8 mouse cellular contexts compared by ENCODE assay signal in the genomic region with DNA sequence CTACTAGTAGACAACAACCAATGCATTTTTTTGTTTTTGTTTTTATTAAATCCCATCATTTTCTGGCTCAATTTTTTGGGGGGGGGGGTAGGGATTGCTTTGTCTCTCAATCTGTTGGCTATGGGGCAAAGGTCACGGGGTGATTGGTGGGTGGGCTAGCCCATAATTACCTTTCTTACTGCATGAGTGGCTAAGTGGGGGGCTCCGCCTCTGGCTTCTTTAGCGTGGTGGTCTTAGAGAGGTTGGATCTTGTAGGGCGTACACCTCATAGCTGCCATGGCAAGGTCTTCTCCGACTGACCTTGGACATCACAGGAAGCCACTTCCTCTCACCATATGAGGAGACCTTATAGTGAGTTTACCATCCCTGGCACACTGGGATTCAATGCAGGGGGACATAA.
DNase-seq lines count a peak whose midpoint lies in the region; ATAC-seq and TF ChIP-seq lines count a peak whose summit lies in the region.

No protein-coding gene starts in this region.

- no peaks in the 10 kb centered on the region for H3K4me1 ChIP-seq in cerebellum, adult 2 months (ENCODE audit: control insufficient read depth, insufficient read depth, low read length)
- peaks cover 3% of the 10 kb centered on the region; the same call in 1 of the 2 replicates for H3K4me1 ChIP-seq in megakaryocyte, embryonic 14.5 days
- H3K4me1 ChIP-seq in limb, embryonic 14.5 days (ENCODE audit: control insufficient read depth, insufficient read depth, low read length), result peaks cover 46% of the 10 kb centered on the region
- peaks cover 6% of the 10 kb centered on the region; the same call in 1 of the 2 replicates for H3K4me1 ChIP-seq in stomach, embryonic 14.5 days (ENCODE audit: control insufficient read depth, insufficient read depth, low read length)

- peak overlapping the region; percentile 58 for H3K4me3 ChIP-seq in cerebellum, adult 2 months (replicated peaks; ENCODE audit: insufficient read depth, low read depth, low read length)
- peak overlapping the region; percentile 89 for H3K4me3 ChIP-seq in megakaryocyte, embryonic 14.5 days (replicated peaks)
- H3K4me3 ChIP-seq in limb, embryonic 14.5 days (replicated peaks; ENCODE audit: low read length), result peak overlapping the region; percentile 27
- H3K4me3 ChIP-seq in stomach, embryonic 14.5 days (ENCODE audit: low read depth, low read length), result no peak overlapping the region; the same call in 1 of the 2 replicates

- no peaks in the 10 kb centered on the region for H3K36me3 ChIP-seq in megakaryocyte, embryonic 14.5 days (replicated peaks; ENCODE audit: low read length)
- H3K36me3 ChIP-seq in limb, embryonic 14.5 days (ENCODE audit: control insufficient read depth, insufficient read depth, low read length), result no peaks in the 10 kb centered on the region
- H3K36me3 ChIP-seq in stomach, embryonic 14.5 days (ENCODE audit: control insufficient read depth, insufficient read depth, low read length), result no peaks in the 10 kb centered on the region

- H3K9me3 ChIP-seq in megakaryocyte, embryonic 14.5 days, result peaks cover 19% of the 10 kb centered on the region; the same call in 1 of the 2 replicates
- H3K9me3 ChIP-seq in limb, embryonic 14.5 days (ENCODE audit: control insufficient read depth, low read length), result no peaks in the 10 kb centered on the region
- H3K9me3 ChIP-seq in stomach, embryonic 14.5 days (ENCODE audit: control insufficient read depth, low read depth, low read length), result no peaks in the 10 kb centered on the region

- TF ChIP-seq POLR2A in cerebellum, adult 2 months (IDR thresholded peaks at IDR 0.05; ENCODE audit: borderline replicate concordance, insufficient read depth, low read length), result no peak
- TF ChIP-seq POLR2A in limb, embryonic 14.5 days (IDR thresholded peaks at IDR 0.05; ENCODE audit: borderline replicate concordance, extremely low read depth, insufficient read depth, insufficient read length), result no peak

- no peak overlapping the region for H3K27ac ChIP-seq in cerebellum, adult 2 months (ENCODE audit: insufficient read depth, low read length)
- peak overlapping the region; percentile 52 for H3K27ac ChIP-seq in limb, embryonic 14.5 days (replicated peaks; ENCODE audit: low read depth, low read length)
- H3K27ac ChIP-seq in stomach, embryonic 14.5 days (ENCODE audit: low read length), result no peak overlapping the region

- no peak for DNase-seq in cerebellum, adult 2 months
- no peak for DNase-seq in cerebellum, postnatal 14 days
- no peak for DNase-seq in limb, embryonic 14.5 days (ENCODE audit: low spot score)
- no peak for DNase-seq in adrenal gland, adult 18-20 months (ENCODE audit: low spot score in 2 of 2)
- DNase-seq in thymus, postnatal 4 days, result no peak

- H3K4me2 ChIP-seq in limb, embryonic 14.5 days (replicated peaks; ENCODE audit: low read depth, low read length, severe bottlenecking), result peak overlapping the region; percentile 61
- peak overlapping the region; percentile 50 for H3K4me2 ChIP-seq in stomach, embryonic 14.5 days (replicated peaks; ENCODE audit: low read depth, low read length)

- ATAC-seq in megakaryocyte, adult 5-6 weeks (ENCODE audit: poor library complexity, severe bottlenecking), result no peak
- no peak for ATAC-seq in limb, embryonic 14.5 days (ENCODE audit: low FRiP score, low read depth)
- no peak for ATAC-seq in stomach, embryonic 14.5 days (ENCODE audit: insufficient number of reproducible peaks, insufficient read depth, low FRiP score, low read depth)

- peak overlapping the region; percentile 25; the same call in 1 of the 2 replicates for H3K9ac ChIP-seq in limb, embryonic 14.5 days (ENCODE audit: low read depth, low read length, severe bottlenecking)
- H3K9ac ChIP-seq in stomach, embryonic 14.5 days (replicated peaks; ENCODE audit: low read depth, low read length), result no peak overlapping the region

- no peak for TF ChIP-seq CTCF in cerebellum, adult 2 months (IDR thresholded peaks at IDR 0.05; ENCODE audit: borderline replicate concordance, insufficient read depth, low read depth, low read length)

- WGBS in cerebellum, adult 2 months, result 73% methylated on average over 5 of the region's 5 CpGs
- WGBS in limb, embryonic 14.5 days, result 68% methylated on average over 5 of the region's 5 CpGs
- WGBS in stomach, embryonic 14.5 days, result 86% methylated on average over 5 of the region's 5 CpGs

- H3K27me3 ChIP-seq in cerebellum, adult 2 months (ENCODE audit: control insufficient read depth, insufficient read depth, low read length), result no peaks in the 10 kb centered on the region
- peaks cover 12% of the 10 kb centered on the region for H3K27me3 ChIP-seq in megakaryocyte, embryonic 14.5 days (replicated peaks)
- peaks cover 28% of the 10 kb centered on the region for H3K27me3 ChIP-seq in limb, embryonic 14.5 days (ENCODE audit: control insufficient read depth, insufficient read depth, low read length)
- H3K27me3 ChIP-seq in stomach, embryonic 14.5 days (ENCODE audit: control insufficient read depth, insufficient read depth, low read length), result no peaks in the 10 kb centered on the region
